Mouse (Mus musculus) testis, adult 2 months (tissue): ENCODE measurements around the gene Angpt4. TPM values are rescaled to one million over a fixed set of nuclear protein-coding genes. Genes with fewer than 3 reads are reported as not detected.

ENCODE experiments used
- H3K27ac ChIP-seq: fragments of 200-500 bp; 2 replicates; pipeline ENCODE4 v1.5.1; 2012; ENCODE audit warnings: low read depth, low read length; ENCODE audit not compliant: control insufficient read depth, insufficient read depth
- H3K27me3 ChIP-seq: fragments of 200-500 bp; 2 replicates; pipeline ENCODE4 v1.6.1; 2012; ENCODE audit warnings: mild to moderate bottlenecking, low read length, moderate library complexity; ENCODE audit not compliant: control insufficient read depth, insufficient read depth
- H3K36me3 ChIP-seq: fragments of 200-500 bp; 2 replicates; pipeline ENCODE4 v1.6.1; 2012; ENCODE audit warnings: mild to moderate bottlenecking, low read length; ENCODE audit not compliant: control insufficient read depth, insufficient read depth
- H3K4me1 ChIP-seq: fragments of 200-500 bp; 2 replicates; pipeline ENCODE4 v1.6.1; 2012; ENCODE audit warnings: low read length; ENCODE audit not compliant: control insufficient read depth, insufficient read depth
- H3K4me3 ChIP-seq: fragments of 200-500 bp; 2 replicates; pipeline ENCODE4 v1.5.1; 2012; ENCODE audit warnings: low read depth, mild to moderate bottlenecking, low read length, moderate library complexity, mixed read lengths; ENCODE audit not compliant: control insufficient read depth
- CTCF ChIP-seq: fragments of 200-500 bp; IDR thresholded peaks from 2 replicates; pipeline ENCODE4 v1.5.1; 2012; ENCODE audit warnings: low read depth, mild to moderate bottlenecking, inconsistent platforms, low read length, moderate library complexity; ENCODE audit not compliant: control insufficient read depth, insufficient read depth, insufficient replicate concordance
- POLR2A ChIP-seq: fragments of 200-500 bp; IDR thresholded peaks from 2 replicates; pipeline ENCODE4 v1.6.1; 2012; ENCODE audit warnings: low read depth, mild to moderate bottlenecking, inconsistent platforms, low read length, moderate library complexity; ENCODE audit not compliant: control insufficient read depth
- polyA plus RNA-seq: library from polyadenylated mRNA; depleted of rRNA; stranded (reverse); fragments of >200 nt; gene quantifications from 2 replicates; pipeline ENCODE4 v1.2.3, GENCODE M21; 2012

Gene Angpt4
- polyA plus RNA-seq, 1 experiment: 2.5 TPM

DNA sequence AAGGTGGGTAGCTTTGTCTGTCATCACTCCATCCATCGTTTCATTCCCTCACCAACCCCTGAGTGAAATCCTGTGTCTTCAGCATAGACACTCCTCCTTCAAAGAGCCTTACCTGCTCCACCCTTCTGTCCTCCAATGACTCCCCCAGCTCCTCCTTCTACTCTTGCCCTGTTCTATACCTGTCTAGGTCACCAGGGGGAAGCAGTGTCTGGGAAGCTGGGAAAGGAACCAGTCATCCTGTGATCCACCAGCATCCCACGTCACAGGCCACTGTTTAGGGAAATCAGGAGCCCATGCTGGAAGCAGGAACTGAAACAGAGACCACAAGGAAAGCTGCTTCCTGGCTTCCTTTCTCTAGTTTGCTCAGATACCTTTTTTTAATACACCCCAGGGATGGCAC, 31.2 kb upstream of the Angpt4 start:
- TF ChIP-seq POLR2A (no peak), CTCF (no peak)
- no peaks in the 10 kb centered on the region for H3K36me3 ChIP-seq
- no peak overlapping the region for H3K4me3 ChIP-seq
- H3K4me1 ChIP-seq: peaks cover 2% of the 10 kb centered on the region
- no peaks in the 10 kb centered on the region for H3K27me3 ChIP-seq
- no peak overlapping the region for H3K27ac ChIP-seq

- TF ChIP-seq POLR2A (no peak), CTCF (no peak)
- Histone ChIP-seq H3K27me3 (no peaks in the 10 kb centered on the region), H3K4me1 (no peaks in the 10 kb centered on the region), H3K27ac (no peak overlapping the region), H3K36me3 (no peaks in the 10 kb centered on the region), H3K4me3 (no peak overlapping the region)
Measured at GRCm38 (mm10) chr2:151891031-151891430, 20.0 kb upstream of the Angpt4 start.

- no peak overlapping the region for H3K27ac ChIP-seq
Measured at GRCm38 (mm10) chr2:151893122-151893774, 17.8 kb upstream of the Angpt4 start.

GRCm38 (mm10) chr2:151894209-151894980, 16.6 kb upstream of the Angpt4 start:
- Histone ChIP-seq H3K4me3 (no peak overlapping the region), H3K27ac (no peak overlapping the region), H3K27me3 (no peaks in the 10 kb centered on the region), H3K36me3 (no peaks in the 10 kb centered on the region), H3K4me1 (no peaks in the 10 kb centered on the region)
- TF ChIP-seq CTCF (no peak), POLR2A (no peak)

More at GRCm38 (mm10) chr2:151893122-151893774, 17.8 kb upstream of the Angpt4 start:
- H3K27me3 ChIP-seq: no peaks in the 10 kb centered on the region
- H3K4me3 ChIP-seq: no peak overlapping the region
- TF ChIP-seq CTCF (no peak), POLR2A (no peak)
- H3K4me1 ChIP-seq: no peaks in the 10 kb centered on the region
- H3K36me3 ChIP-seq: no peaks in the 10 kb centered on the region

- Histone ChIP-seq H3K36me3 (no peaks in the 10 kb centered on the region), H3K4me3 (no peak overlapping the region), H3K4me1 (no peaks in the 10 kb centered on the region), H3K27me3 (no peaks in the 10 kb centered on the region), H3K27ac (no peak overlapping the region)
- no peak for TF ChIP-seq POLR2A
- TF ChIP-seq CTCF: no peak
Measured at GRCm38 (mm10) chr2:151895911-151896310, 15.1 kb upstream of the Angpt4 start.

- TF ChIP-seq CTCF (no peak), POLR2A (no peak)
- Histone ChIP-seq H3K27me3 (no peaks in the 10 kb centered on the region), H3K27ac (no peak overlapping the region), H3K36me3 (no peaks in the 10 kb centered on the region), H3K4me1 (no peaks in the 10 kb centered on the region), H3K4me3 (no peak overlapping the region)
Measured at GRCm38 (mm10) chr2:151898106-151898505, 12.9 kb upstream of the Angpt4 start.

DNA sequence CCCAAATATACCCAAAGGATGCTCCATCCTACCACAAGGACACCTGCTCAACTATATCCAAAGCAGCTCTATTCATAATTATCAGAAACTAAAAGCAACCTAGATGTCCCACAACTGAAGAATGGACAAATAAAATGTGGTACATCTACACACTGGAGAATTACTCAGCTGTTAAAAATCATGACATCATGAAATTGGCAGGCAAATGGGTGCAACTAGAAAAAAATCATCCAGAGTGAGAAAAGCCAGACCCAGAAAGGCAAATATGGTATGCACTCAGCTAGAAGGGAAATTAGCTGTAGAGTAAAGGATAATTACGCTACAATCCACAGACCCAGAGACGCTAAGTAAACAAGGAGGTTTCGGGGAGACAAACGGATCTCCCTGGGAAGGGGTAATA, 10.2 kb upstream of the Angpt4 start:
- no peaks in the 10 kb centered on the region for H3K36me3 ChIP-seq
- TF ChIP-seq POLR2A (no peak), CTCF (no peak)
- no peaks in the 10 kb centered on the region for H3K4me1 ChIP-seq
- H3K4me3 ChIP-seq: no peak overlapping the region
- H3K27ac ChIP-seq: no peak overlapping the region
- no peaks in the 10 kb centered on the region for H3K27me3 ChIP-seq

GRCm38 (mm10) chr2:151903267-151903666, 7.7 kb upstream of the Angpt4 start:
- no peak overlapping the region for H3K27ac ChIP-seq
- H3K4me1 ChIP-seq: no peaks in the 10 kb centered on the region
- H3K27me3 ChIP-seq: no peaks in the 10 kb centered on the region
- TF ChIP-seq CTCF: no peak
- no peak for TF ChIP-seq POLR2A
- H3K36me3 ChIP-seq: no peaks in the 10 kb centered on the region
- no peak overlapping the region for H3K4me3 ChIP-seq
